Mouse (Mus musculus): ENCODE measurements at regions not wholly inside any gene's neighbourhood (a gene's known extent, or its start where the extent isn't known, plus 50 kb on each side); places are given as distances from the start of the nearest gene placed in this dataset.

- no peak for DNase-seq (ENCODE audit: low read depth, low spot score)
Observed at GRCm38 (mm10) chr4:152936614-152937013, 458.9 kb upstream of the Kcnab2 start.

GRCm38 (mm10) chr4:152935484-152935883, 457.8 kb upstream of the Kcnab2 start:
- no peak for DNase-seq (ENCODE audit: low read depth, low spot score)

GRCm38 (mm10) chr4:152928422-152928985, 450.8 kb upstream of the Kcnab2 start:
- no peak for DNase-seq (ENCODE audit: low read depth, low spot score)

- DNase-seq (ENCODE audit: low read depth, low spot score), result no peak
Observed at GRCm38 (mm10) chr4:152920261-152920660, 442.6 kb upstream of the Kcnab2 start.

- DNase-seq (ENCODE audit: low read depth, low spot score), result no peak
Observed at GRCm38 (mm10) chr4:152919851-152920250, 442.2 kb upstream of the Kcnab2 start.

- peak; percentile 52 for DNase-seq (ENCODE audit: low read depth, low spot score)
Observed at GRCm38 (mm10) chr4:152916576-152916975, 438.9 kb upstream of the Kcnab2 start.

GRCm38 (mm10) chr4:152913497-152913896, 435.8 kb upstream of the Kcnab2 start:
- DNase-seq (ENCODE audit: low read depth, low spot score), result peak; percentile 34

- DNase-seq (ENCODE audit: low read depth, low spot score), result no peak
Observed at GRCm38 (mm10) chr4:152912846-152913245, 435.2 kb upstream of the Kcnab2 start.

GRCm38 (mm10) chr4:152908235-152908634, 430.6 kb upstream of the Kcnab2 start:
- DNase-seq (ENCODE audit: low read depth, low spot score), result no peak

GRCm38 (mm10) chr4:152902851-152903250, 425.2 kb upstream of the Kcnab2 start:
- DNase-seq (ENCODE audit: low read depth, low spot score), result no peak

GRCm38 (mm10) chr4:152900049-152900448, 422.4 kb upstream of the Kcnab2 start:
- no peak for DNase-seq (ENCODE audit: low read depth, low spot score)

- DNase-seq (ENCODE audit: low read depth, low spot score), result no peak
Observed at GRCm38 (mm10) chr4:152895076-152895475, 417.4 kb upstream of the Kcnab2 start.

- no peak for DNase-seq (ENCODE audit: low read depth, low spot score)
Observed at GRCm38 (mm10) chr4:152892997-152893396, 415.3 kb upstream of the Kcnab2 start.

- no peak for DNase-seq (ENCODE audit: low read depth, low spot score)
Observed at GRCm38 (mm10) chr4:152889211-152889610, 411.5 kb upstream of the Kcnab2 start.

- peak; percentile 62 for DNase-seq (ENCODE audit: low read depth, low spot score)
Observed at GRCm38 (mm10) chr4:152888306-152888705, 410.6 kb upstream of the Kcnab2 start.

GRCm38 (mm10) chr4:152886773-152887172, 409.1 kb upstream of the Kcnab2 start:
- DNase-seq (ENCODE audit: low read depth, low spot score), result no peak

GRCm38 (mm10) chr4:152881433-152881930, 403.8 kb upstream of the Kcnab2 start:
- DNase-seq (ENCODE audit: low read depth, low spot score), result no peak

GRCm38 (mm10) chr4:152880368-152880767, 402.7 kb upstream of the Kcnab2 start:
- DNase-seq (ENCODE audit: low read depth, low spot score), result no peak

GRCm38 (mm10) chr4:152878941-152879340, 401.3 kb upstream of the Kcnab2 start:
- DNase-seq (ENCODE audit: low read depth, low spot score), result peak; percentile 40

GRCm38 (mm10) chr4:152878401-152878800, 400.7 kb upstream of the Kcnab2 start:
- DNase-seq (ENCODE audit: low read depth, low spot score), result no peak

- no peak for DNase-seq (ENCODE audit: low read depth, low spot score)
Observed at GRCm38 (mm10) chr4:152870046-152870445, 392.4 kb upstream of the Kcnab2 start.

GRCm38 (mm10) chr4:152865894-152866293, 388.2 kb upstream of the Kcnab2 start:
- no peak for DNase-seq (ENCODE audit: low read depth, low spot score)

- no peak for DNase-seq (ENCODE audit: low read depth, low spot score)
Observed at GRCm38 (mm10) chr4:152862818-152863614, 385.3 kb upstream of the Kcnab2 start.

Measured in mesoderm, embryonic 11.5 days (tissue).